Mouse (Mus musculus) kidney, adult 2 months (tissue): Measurements from ENCODE around the gene Zwint.

Source experiments
- CTCF ChIP-seq: fragments of 200-500 bp; conservative IDR thresholded peaks from 2 replicates; pipeline ENCODE4 v1.5.1; 2011; ENCODE audit warnings: low read depth, mild to moderate bottlenecking, control low read depth, low read length, moderate library complexity, mixed read lengths; ENCODE audit not compliant: insufficient read depth, insufficient read length
- POLR2A ChIP-seq: fragments of 200-500 bp; IDR thresholded peaks from one replicate; pipeline ENCODE4 v1.6.1; 2011; ENCODE audit warnings: low read depth, low read length, control low read depth

DNA sequence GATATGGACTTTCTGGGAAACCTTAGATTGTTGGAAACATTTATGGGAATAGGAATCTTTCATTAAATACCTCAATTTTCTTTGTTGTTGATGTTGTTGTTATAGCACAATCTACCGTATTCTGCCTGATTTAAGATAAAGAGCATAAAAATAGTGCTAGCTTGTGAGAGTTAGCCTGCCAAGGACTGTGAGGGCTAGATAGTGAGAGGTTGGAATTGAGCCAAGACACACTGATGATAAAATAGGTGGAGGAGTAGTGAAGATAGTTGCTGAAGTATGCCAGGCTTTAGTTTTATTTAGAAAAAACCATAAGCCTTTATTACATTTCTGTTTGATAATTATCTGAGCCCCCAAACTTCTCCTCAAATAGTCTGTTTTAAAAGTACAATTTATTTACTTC, 14.4 kb downstream of the Zwint start:
- no peak for TF ChIP-seq CTCF
- no peak for TF ChIP-seq POLR2A
